Mouse (Mus musculus) liver, embryonic 14.5 days (tissue): ENCODE results near the gene Zfp950.

Source experiments
- CTCF ChIP-seq: IDR thresholded peaks from 2 replicates; pipeline ENCODE4 v1.5.1; 2016; ENCODE audit warnings: antibody characterized with exemption, low read depth, control low read depth
- EP300 ChIP-seq: IDR thresholded peaks from 2 replicates; pipeline ENCODE4 v1.6.1; 2016; ENCODE audit warnings: antibody characterized with exemption, low read depth

GRCm38 (mm10) chr19:61039151-61039550, 101.5 kb downstream of the Zfp950 start:
- TF ChIP-seq CTCF = no peak
- TF ChIP-seq EP300 = no peak
